Mouse (Mus musculus) heart, embryonic 16.5 days (tissue): ENCODE results near the gene Myoz1. TPM values are rescaled to one million over a fixed set of nuclear protein-coding genes. Genes with fewer than 3 reads are reported as not detected.

ENCODE experiments used
- ATAC-seq: fragments of 200-750 bp; cut with Nextera tagmentation; replicated peaks from 2 replicates; pipeline ENCODE4 v1.8.0; 2017; ENCODE audit warnings: moderate number of reproducible peaks; ENCODE audit not compliant: insufficient read depth, low FRiP score; ENCODE audit errors: extremely low read depth
- H3K27ac ChIP-seq: fragments of 300-500 bp; sonication (generic); 2 replicates; pipeline ENCODE4 v1.5.1; 2014; ENCODE audit warnings: mild to moderate bottlenecking, low read length, control low read depth, moderate library complexity
- H3K27me3 ChIP-seq: fragments of 300-500 bp; sonication (generic); 2 replicates; pipeline ENCODE4 v1.6.1; 2014; ENCODE audit warnings: low read length, mixed read lengths; ENCODE audit not compliant: control insufficient read depth, insufficient read depth
- H3K36me3 ChIP-seq: fragments of 300-500 bp; sonication (generic); 2 replicates; pipeline ENCODE4 v1.6.1; 2014; ENCODE audit not compliant: control insufficient read depth, insufficient read depth
- H3K4me1 ChIP-seq: fragments of 300-500 bp; sonication (generic); 2 replicates; pipeline ENCODE4 v1.6.1; 2014; ENCODE audit warnings: low read length, mixed read lengths; ENCODE audit not compliant: control insufficient read depth, insufficient read depth
- H3K4me2 ChIP-seq: fragments of 300-500 bp; sonication (generic); 2 replicates; pipeline ENCODE4 v1.6.1; 2014; ENCODE audit warnings: low read depth, mild to moderate bottlenecking, control low read depth, low read length
- H3K4me3 ChIP-seq: fragments of 300-500 bp; sonication (generic); 2 replicates; pipeline ENCODE4 v1.5.1; 2014; ENCODE audit warnings: mild to moderate bottlenecking, control low read depth, low read length
- H3K9ac ChIP-seq: fragments of 300-500 bp; sonication (generic); 2 replicates; pipeline ENCODE4 v1.6.1; 2014; ENCODE audit warnings: low read length, control low read depth
- H3K9me3 ChIP-seq: fragments of 300-500 bp; sonication (generic); replicated peaks from 2 replicates; pipeline ENCODE4 v1.6.1; 2016; ENCODE audit warnings: low read length; ENCODE audit not compliant: control insufficient read depth
- WGBS: fragments of 180-500 bp; shearing (Covaris S2); extraction: QIAGEN DNeasy Blood & Tissue Kit; methylation state at CpG from one replicate; pipeline ENCODE4 v1.1.7; 2014; 5-methylcytosine and 5-hydroxymethylcytosine counted together
- polyA plus RNA-seq: library from polyadenylated mRNA; unstranded; fragments of >200 nt; fragmentation: Nextera tagmentation; extraction: Ambion mirVana; gene quantifications from 2 replicates; pipeline ENCODE4 v1.2.1, GENCODE M21; 2015

The Myoz1 gene
- polyA plus RNA-seq, 1 experiment from 2014 or later = 14.9 TPM

- peak overlapping the region; percentile 90 for H3K4me2 ChIP-seq
Measured at GRCm38 (mm10) chr14:20662740-20663139, 6.4 kb upstream of the Myoz1 start.

GRCm38 (mm10) chr14:20661661-20662331, 5.5 kb upstream of the Myoz1 start:
- Histone ChIP-seq H3K4me2 (peak overlapping the region; percentile 90), H3K27me3 (no peaks in the 10 kb centered on the region), H3K4me1 (peaks cover 27% of the 10 kb centered on the region), H3K36me3 (no peaks in the 10 kb centered on the region), H3K27ac (peak overlapping the region; percentile 94), H3K4me3 (peak overlapping the region; percentile 72), H3K9ac (peak overlapping the region; percentile 77), H3K9me3 (no peaks in the 10 kb centered on the region)
- 9% methylated on average over 19 of the region's 19 CpGs for WGBS
- peak; percentile 2; the same call in 1 of the 2 replicates for ATAC-seq

More at GRCm38 (mm10) chr14:20662740-20663139, 6.4 kb upstream of the Myoz1 start:
- WGBS = 38% methylated on average over 3 of the region's 3 CpGs
- ATAC-seq = no peak
- Histone ChIP-seq H3K4me3 (peak overlapping the region; percentile 72), H3K27ac (peak overlapping the region; percentile 94), H3K4me1 (peaks cover 27% of the 10 kb centered on the region), H3K27me3 (no peaks in the 10 kb centered on the region), H3K9me3 (no peaks in the 10 kb centered on the region), H3K9ac (peak overlapping the region; percentile 77), H3K36me3 (no peaks in the 10 kb centered on the region)

GRCm38 (mm10) chr14:20660827-20661660, 4.7 kb upstream of the Myoz1 start:
- Histone ChIP-seq H3K4me1 (peaks cover 28% of the 10 kb centered on the region), H3K27ac (peak overlapping the region; percentile 94), H3K9ac (peak overlapping the region; percentile 77), H3K27me3 (no peaks in the 10 kb centered on the region), H3K4me2 (peak overlapping the region; percentile 90), H3K4me3 (peak overlapping the region; percentile 72), H3K9me3 (no peaks in the 10 kb centered on the region), H3K36me3 (no peaks in the 10 kb centered on the region)
- peak; percentile 61 for ATAC-seq
- WGBS = 1% methylated on average over 52 of the region's 52 CpGs

- Histone ChIP-seq H3K27ac (peak overlapping the region; percentile 43; the same call in 1 of the 2 replicates), H3K36me3 (no peaks in the 10 kb centered on the region), H3K27me3 (no peaks in the 10 kb centered on the region), H3K9ac (peak overlapping the region; percentile 76), H3K4me2 (peak overlapping the region; percentile 90), H3K4me1 (peaks cover 27% of the 10 kb centered on the region), H3K4me3 (no peak overlapping the region; the same call in 1 of the 2 replicates), H3K9me3 (no peaks in the 10 kb centered on the region)
- no peak for ATAC-seq
- WGBS = 94% methylated on average over 7 of the region's 7 CpGs
Measured at GRCm38 (mm10) chr14:20659687-20660086, 3.3 kb upstream of the Myoz1 start.

DNA sequence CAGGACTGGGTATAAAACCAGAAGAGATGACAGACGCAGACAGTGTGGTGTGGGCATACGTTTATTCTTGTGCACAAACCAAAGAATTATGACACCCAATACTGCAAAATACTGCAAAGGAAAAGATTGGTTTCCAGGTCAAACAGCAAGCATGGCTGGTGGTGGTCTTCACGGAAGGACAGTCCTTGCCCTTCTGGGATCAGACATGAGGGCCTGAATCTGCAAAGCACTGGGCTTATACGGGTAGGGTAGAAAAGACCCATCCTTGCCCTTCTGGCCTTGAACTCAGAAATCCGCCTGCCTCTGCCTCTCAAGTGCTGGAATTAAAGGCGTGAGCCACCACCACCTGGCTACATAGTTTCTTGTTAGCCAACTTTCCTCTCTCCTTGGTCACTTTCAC, 2.6 kb upstream of the Myoz1 start:
- no peak overlapping the region for H3K27ac ChIP-seq
- H3K4me3 ChIP-seq = no peak overlapping the region
- ATAC-seq = no peak

DNA sequence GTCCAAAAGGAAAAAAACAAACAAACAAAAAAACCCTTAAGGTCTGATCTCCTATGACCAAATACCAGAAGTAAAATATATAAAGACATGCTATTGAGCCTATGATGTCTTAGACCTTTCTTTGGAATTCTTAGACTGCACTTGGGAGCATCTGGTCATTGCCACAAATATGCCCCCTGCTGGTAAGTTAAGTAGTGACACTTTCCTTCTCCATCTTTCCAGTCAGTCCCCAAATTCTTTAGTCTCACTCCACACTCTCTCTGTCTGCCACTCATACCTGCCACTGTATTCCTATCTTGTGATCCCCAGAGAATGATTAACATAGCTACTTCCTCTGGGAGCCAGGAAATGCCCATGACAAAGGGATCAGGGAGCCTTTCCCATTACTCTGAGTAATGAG, 2.0 kb upstream of the Myoz1 start:
- Histone ChIP-seq H3K36me3 (no peaks in the 10 kb centered on the region), H3K4me2 (no peak overlapping the region), H3K9me3 (no peaks in the 10 kb centered on the region), H3K4me3 (no peak overlapping the region), H3K9ac (no peak overlapping the region), H3K27ac (peak overlapping the region; percentile 48; the same call in 1 of the 2 replicates), H3K4me1 (peaks cover 27% of the 10 kb centered on the region), H3K27me3 (no peaks in the 10 kb centered on the region)
- no peak for ATAC-seq

More for the DNA sequence above, 2.6 kb upstream of the Myoz1 start:
- no peak overlapping the region for H3K4me2 ChIP-seq
- peaks cover 27% of the 10 kb centered on the region for H3K4me1 ChIP-seq
- H3K9ac ChIP-seq = no peak overlapping the region
- WGBS = 64% methylated on average over 6 of the region's 6 CpGs
- H3K9me3 ChIP-seq = no peaks in the 10 kb centered on the region
- no peaks in the 10 kb centered on the region for H3K27me3 ChIP-seq
- H3K36me3 ChIP-seq = no peaks in the 10 kb centered on the region

GRCm38 (mm10) chr14:20655731-20656130, 609 bp downstream of the Myoz1 start:
- Histone ChIP-seq H3K27me3 (no peaks in the 10 kb centered on the region), H3K4me1 (peaks cover 22% of the 10 kb centered on the region), H3K36me3 (no peaks in the 10 kb centered on the region), H3K4me2 (peak overlapping the region; percentile 57; the same call in 1 of the 2 replicates), H3K9me3 (no peaks in the 10 kb centered on the region), H3K27ac (peak overlapping the region; percentile 54), H3K4me3 (no peak overlapping the region; the same call in 1 of the 2 replicates), H3K9ac (peak overlapping the region; percentile 55)
- no peak for ATAC-seq
- 51% methylated on average over 9 of the region's 9 CpGs for WGBS

DNA sequence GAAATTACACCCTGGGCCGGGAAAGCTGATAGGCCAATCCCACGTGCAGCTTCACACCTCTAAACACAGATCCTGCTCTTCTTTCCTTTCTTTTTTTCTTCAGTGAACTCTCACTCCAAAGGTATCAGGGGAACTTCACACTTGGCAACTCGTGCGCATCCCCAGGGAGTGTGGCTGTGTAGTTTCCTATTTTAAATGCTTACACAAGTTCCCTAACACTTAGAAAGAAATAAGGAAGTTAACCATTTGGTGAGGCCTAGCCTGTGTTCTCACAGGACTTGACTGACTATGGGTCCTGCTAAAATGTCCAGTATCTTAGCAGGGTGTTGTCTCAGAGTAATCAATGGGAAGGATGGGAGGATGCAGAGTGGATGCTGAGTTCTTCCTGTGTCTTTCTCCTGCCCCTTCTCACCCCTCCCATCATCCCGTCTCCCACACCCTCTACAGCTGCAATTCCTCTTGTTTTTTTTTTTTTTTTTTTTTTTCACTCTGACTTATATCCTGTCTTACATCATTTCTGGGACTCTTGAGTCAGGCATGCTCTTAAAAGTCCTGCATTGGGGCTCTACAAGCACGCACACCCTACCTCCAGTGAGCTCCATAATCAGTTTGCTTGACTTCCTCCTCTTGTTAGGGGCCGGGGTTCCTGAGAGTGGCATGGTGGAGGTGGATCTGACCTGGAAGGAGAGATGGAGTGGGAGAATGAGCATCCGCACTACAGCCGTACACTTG, 1.5 kb downstream of the Myoz1 start:
- no peaks in the 10 kb centered on the region for H3K36me3 ChIP-seq
- ATAC-seq = no peak
- H3K9ac ChIP-seq = no peak overlapping the region
- peaks cover 15% of the 10 kb centered on the region for H3K4me1 ChIP-seq
- no peak overlapping the region for H3K4me2 ChIP-seq
- no peaks in the 10 kb centered on the region for H3K27me3 ChIP-seq
- H3K9me3 ChIP-seq = no peaks in the 10 kb centered on the region
- H3K4me3 ChIP-seq = no peak overlapping the region
- H3K27ac ChIP-seq = peak overlapping the region; percentile 54
- 60% methylated on average over 9 of the region's 9 CpGs for WGBS
